Mouse (Mus musculus): Measurements from ENCODE around the gene Olfr136.

Gene Olfr136

GRCm38 (mm10) chr17:38329531-38329930 lies at the start of gene Olfr136:
Gene Olfr136 (plus strand): TSS chr17:38329831.
- no peak for DNase-seq (ENCODE audit: low read depth)

- no peak for DNase-seq (ENCODE audit: low read depth)
These were observed 22.2 kb upstream of the Olfr136 start, which contains the start of gene Olfr137 for GRCm38 (mm10) chr17:38307470-38307869. Gene Olfr137 (minus strand): TSS chr17:38307570.
